Mouse (Mus musculus) bone marrow macrophage, adult 2 months (primary cell): ENCODE results near the gene Mmrn2.

Source experiments
- CTCF ChIP-seq: IDR thresholded peaks from 2 replicates; pipeline ENCODE4 v1.5.1; 2012; ENCODE audit warnings: low read depth, mild to moderate bottlenecking, low read length, moderate library complexity
- POLR2A ChIP-seq: IDR thresholded peaks from 2 replicates; pipeline ENCODE4 v1.6.1; 2012; ENCODE audit warnings: mild to moderate bottlenecking, low read depth, low read length, borderline replicate concordance

GRCm38 (mm10) chr14:34442531-34442930 is 67.3 kb downstream of the Mmrn2 start:
- TF ChIP-seq POLR2A (no peak), CTCF (no peak)
